Mouse (Mus musculus) erythroblast, embryonic 14.5 days (primary cell): ENCODE measurements at regions not wholly inside any gene's neighbourhood (a gene's known extent, or its start where the extent isn't known, plus 50 kb on each side); places are given as distances from the start of the nearest gene placed in this dataset.

ENCODE experiments used
- H3K27me3 ChIP-seq: 2 replicates; pipeline ENCODE4 v1.6.1; 2012; ENCODE audit warnings: inconsistent platforms; ENCODE audit not compliant: control insufficient read depth
- H3K36me3 ChIP-seq: 2 replicates; pipeline ENCODE4 v1.6.1; 2012; ENCODE audit warnings: mild to moderate bottlenecking, inconsistent platforms; ENCODE audit not compliant: control insufficient read depth
- H3K4me1 ChIP-seq: 2 replicates; pipeline ENCODE4 v1.6.1; 2012; ENCODE audit warnings: inconsistent platforms; ENCODE audit not compliant: control insufficient read depth
- H3K4me3 ChIP-seq: replicated peaks from 2 replicates; pipeline ENCODE3; 2012; ENCODE audit warnings: moderate library complexity, mild to moderate bottlenecking, inconsistent platforms
- H3K9me3 ChIP-seq: 2 replicates; pipeline ENCODE4 v1.6.1; 2012; ENCODE audit warnings: low read length, inconsistent platforms, mixed read lengths; ENCODE audit not compliant: control insufficient read depth
- GATA1 ChIP-seq: IDR thresholded peaks from 2 replicates; pipeline ENCODE4 v1.6.1; 2012; ENCODE audit warnings: low read length, inconsistent platforms, mixed read lengths
- TAL1 ChIP-seq: IDR thresholded peaks from 3 replicates; pipeline ENCODE4 v1.6.1; 2012; ENCODE audit warnings: low read length, inconsistent platforms, mixed read lengths

DNA sequence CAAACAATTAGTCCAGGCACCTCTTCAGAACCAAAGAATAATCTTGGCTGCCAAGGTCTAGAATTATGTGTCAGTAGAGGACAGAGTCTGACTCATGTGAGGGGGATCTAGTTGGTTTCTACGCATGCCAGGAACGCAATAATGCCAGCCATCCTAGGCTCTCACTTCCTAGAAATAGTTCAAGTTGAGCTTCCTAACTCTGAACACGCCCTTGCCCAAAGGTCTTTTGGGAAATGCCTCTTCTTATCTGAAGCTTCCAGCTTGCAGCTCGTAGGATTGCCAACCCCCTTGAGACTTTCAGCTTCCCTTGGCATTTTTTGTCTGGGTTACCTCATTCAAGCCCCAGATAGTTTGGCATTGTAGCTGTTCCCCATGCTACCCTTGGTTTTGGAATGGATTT, 233.1 kb downstream of the Epha4 start:
- peak overlapping the region; percentile 33 for H3K4me3 ChIP-seq
- H3K27me3 ChIP-seq: no peaks in the 10 kb centered on the region
- TF ChIP-seq TAL1: peak; percentile 93
- TF ChIP-seq GATA1: peak; percentile 80
- H3K36me3 ChIP-seq: no peaks in the 10 kb centered on the region
- H3K9me3 ChIP-seq: 0 out of 2 replicates have a peak, but pooled peaks cover 2% of the 10 kb centered on the region
- peaks cover 49% of the 10 kb centered on the region for H3K4me1 ChIP-seq

DNA sequence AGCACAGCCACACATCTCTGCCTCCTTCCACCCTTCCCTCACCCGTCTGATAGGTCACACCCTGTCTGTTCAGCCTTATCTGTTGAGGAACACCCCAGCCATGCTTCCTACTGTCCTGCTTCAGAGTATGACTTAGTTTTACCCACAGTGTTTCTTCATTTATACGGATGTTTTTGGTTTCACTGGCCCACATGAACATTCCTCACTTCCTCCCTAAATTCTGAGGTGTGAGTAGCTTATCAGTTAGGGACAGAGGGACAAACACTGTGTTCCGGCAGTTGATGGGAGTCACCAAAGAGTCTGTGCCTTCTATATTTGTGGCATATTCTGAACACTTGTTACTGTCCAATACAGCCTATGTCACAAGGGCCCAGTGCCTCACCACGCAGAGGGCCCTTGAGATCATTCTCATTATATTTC, 216.2 kb downstream of the Epha4 start:
- peaks cover 55% of the 10 kb centered on the region for H3K4me1 ChIP-seq
- H3K27me3 ChIP-seq: no peaks in the 10 kb centered on the region
- no peaks in the 10 kb centered on the region; the same call in 1 of the 2 replicates for H3K36me3 ChIP-seq
- TF ChIP-seq TAL1 (peak; percentile 74), GATA1 (peak; percentile 93)
- H3K4me3 ChIP-seq: peak overlapping the region; percentile 50
- H3K9me3 ChIP-seq: no peaks in the 10 kb centered on the region

DNA sequence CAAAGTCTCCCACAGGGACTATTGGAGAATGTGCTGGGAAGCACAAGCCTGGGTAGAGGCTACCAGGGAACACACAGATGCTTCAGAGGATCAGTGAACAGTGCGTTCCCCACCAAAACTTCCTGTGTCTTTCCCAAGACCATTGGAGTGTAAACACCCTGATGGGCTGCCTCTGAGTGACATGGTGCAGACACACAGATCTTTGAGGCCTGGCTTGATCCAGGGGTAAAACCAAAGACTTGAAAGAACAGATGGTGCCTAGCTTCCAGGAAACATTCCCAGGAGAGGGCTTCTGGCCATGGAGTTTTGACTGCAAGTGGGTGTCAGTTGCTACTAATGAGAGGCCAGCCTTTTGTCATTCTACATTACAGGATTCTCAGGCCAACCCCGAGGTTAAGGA, 214.1 kb downstream of the Epha4 start:
- Histone ChIP-seq H3K4me3 (no peak overlapping the region), H3K27me3 (no peaks in the 10 kb centered on the region), H3K36me3 (no peaks in the 10 kb centered on the region; the same call in 1 of the 2 replicates), H3K9me3 (no peaks in the 10 kb centered on the region), H3K4me1 (peaks cover 55% of the 10 kb centered on the region)
- TF ChIP-seq GATA1 (no peak), TAL1 (no peak)

DNA sequence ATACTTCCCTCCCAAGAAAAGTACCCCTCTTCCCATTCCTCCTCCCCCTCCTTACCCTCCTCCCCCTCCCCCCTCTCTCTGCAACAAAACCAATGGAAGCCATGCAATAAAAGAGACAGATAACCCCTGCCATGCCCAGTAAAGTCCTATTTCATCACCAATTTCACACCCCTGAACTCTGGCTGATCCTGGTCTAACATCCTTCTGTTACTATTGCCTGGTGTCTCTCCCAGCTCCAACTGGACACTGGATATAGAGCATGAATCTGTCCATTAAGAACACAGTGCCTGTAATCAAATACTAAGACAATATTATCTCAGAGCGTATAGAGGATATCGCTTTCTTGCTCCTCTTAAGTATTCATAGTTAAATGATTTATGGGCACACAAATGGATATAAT, 210.1 kb downstream of the Epha4 start:
- H3K27me3 ChIP-seq: peaks cover 4% of the 10 kb centered on the region
- TF ChIP-seq GATA1 (no peak), TAL1 (no peak)
- H3K9me3 ChIP-seq: no peaks in the 10 kb centered on the region
- H3K36me3 ChIP-seq: no peaks in the 10 kb centered on the region
- H3K4me1 ChIP-seq: peaks cover 20% of the 10 kb centered on the region
- no peak overlapping the region for H3K4me3 ChIP-seq

DNA sequence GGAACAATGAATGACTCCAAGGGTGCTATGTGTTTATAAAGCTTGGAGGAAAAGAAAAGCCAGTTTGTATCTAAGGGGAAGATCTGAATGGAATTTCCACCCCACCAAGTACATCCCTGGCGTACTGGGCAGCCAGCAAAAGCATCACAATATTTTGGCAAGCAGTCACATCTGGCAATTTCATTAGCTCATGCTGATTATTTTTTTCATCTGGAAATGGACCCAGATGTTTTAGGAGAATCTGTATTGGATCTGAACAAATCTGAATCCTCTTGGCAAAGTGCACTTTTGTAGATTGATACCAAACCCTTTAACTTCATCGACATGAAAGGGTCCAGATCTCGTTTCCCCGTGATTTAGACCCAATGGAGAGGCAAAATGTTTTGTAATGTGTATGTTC, 207.1 kb downstream of the Epha4 start:
- Histone ChIP-seq H3K9me3 (no peaks in the 10 kb centered on the region), H3K4me1 (peaks cover 3% of the 10 kb centered on the region; the same call in 1 of the 2 replicates), H3K27me3 (peaks cover 6% of the 10 kb centered on the region), H3K36me3 (no peaks in the 10 kb centered on the region), H3K4me3 (no peak overlapping the region)
- no peak for TF ChIP-seq TAL1
- no peak for TF ChIP-seq GATA1

DNA sequence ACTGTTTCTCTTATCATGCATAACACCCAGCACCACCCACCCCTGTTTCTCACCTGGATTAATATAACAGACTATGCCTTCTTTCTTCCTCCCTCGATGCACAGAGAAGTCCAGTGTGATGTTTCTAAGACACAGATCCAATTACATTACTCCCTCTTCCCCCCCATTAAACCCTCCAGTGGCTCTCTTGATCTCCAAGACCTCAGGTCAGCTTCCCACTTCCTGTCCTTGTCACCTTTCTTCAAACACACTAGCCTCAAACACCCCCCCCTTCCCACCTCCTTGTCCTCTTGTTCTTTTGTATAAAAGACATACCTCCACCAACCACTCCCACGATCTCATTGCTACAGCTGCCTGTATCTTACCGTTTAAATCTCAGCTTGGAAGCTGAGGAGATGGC, 201.8 kb downstream of the Epha4 start:
- H3K36me3 ChIP-seq: no peaks in the 10 kb centered on the region
- TF ChIP-seq GATA1: no peak
- TF ChIP-seq TAL1: no peak
- H3K4me1 ChIP-seq: no peaks in the 10 kb centered on the region
- H3K4me3 ChIP-seq: no peak overlapping the region
- H3K27me3 ChIP-seq: peaks cover 2% of the 10 kb centered on the region
- H3K9me3 ChIP-seq: no peaks in the 10 kb centered on the region

DNA sequence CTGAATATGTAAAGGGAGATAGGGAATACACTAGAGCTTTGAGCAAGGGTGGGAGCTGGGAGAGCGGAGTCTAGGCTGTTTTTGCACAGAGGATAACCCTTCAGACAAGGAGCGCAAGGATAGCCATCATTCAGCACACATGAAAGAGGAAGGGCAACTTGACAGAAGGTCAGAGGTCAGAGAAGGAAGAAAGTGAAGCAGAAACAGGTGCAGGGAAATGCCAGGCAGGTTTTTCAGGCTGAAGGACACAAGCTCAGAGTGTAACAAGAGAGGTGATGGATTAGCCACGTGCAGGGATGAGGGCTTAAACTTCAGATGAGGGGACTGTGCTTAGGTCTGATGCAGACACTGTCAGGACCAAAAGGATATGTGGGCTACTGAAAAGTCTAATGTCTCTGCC, 199.5 kb downstream of the Epha4 start:
- H3K4me3 ChIP-seq: no peak overlapping the region
- H3K4me1 ChIP-seq: no peaks in the 10 kb centered on the region
- TF ChIP-seq TAL1 (no peak), GATA1 (no peak)
- H3K36me3 ChIP-seq: no peaks in the 10 kb centered on the region
- peaks cover 2% of the 10 kb centered on the region for H3K27me3 ChIP-seq
- H3K9me3 ChIP-seq: no peaks in the 10 kb centered on the region

DNA sequence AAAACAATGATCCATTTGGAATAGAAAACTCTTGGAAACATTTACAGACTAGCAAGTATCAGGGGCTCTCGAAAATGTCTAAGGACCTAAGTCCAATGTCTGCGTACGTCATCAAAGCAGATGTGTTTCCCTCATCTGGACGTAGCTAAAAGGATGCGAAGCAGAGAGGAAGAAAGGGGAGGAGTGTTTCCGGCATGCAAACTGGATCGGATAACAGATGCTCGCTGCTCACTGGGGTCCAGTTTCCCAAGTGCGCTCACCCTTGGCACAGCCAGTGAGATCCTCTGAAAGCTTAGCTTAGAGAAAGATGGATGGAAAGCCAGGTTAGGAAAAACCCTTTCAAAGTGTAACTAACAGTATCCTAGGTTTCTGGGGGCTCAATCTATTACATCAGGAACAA, 198.7 kb downstream of the Epha4 start:
- Histone ChIP-seq H3K9me3 (no peaks in the 10 kb centered on the region), H3K4me1 (no peaks in the 10 kb centered on the region), H3K36me3 (no peaks in the 10 kb centered on the region), H3K27me3 (peaks cover 2% of the 10 kb centered on the region), H3K4me3 (no peak overlapping the region)
- TF ChIP-seq GATA1 (no peak), TAL1 (no peak)
